Mouse (Mus musculus) C2C12 (cell line): ENCODE measurements around the gene Otulin. TPM values are rescaled to one million over a fixed set of nuclear protein-coding genes. Genes with fewer than 3 reads are reported as not detected.

Experiments used
- H3K27me3 ChIP-seq: one replicate; pipeline ENCODE4 v1.6.1; 2011; ENCODE audit not compliant: control insufficient read depth, insufficient read depth, insufficient read length
- H3K36me3 ChIP-seq: one replicate; pipeline ENCODE4 v1.6.1; 2011; ENCODE audit not compliant: control insufficient read depth, insufficient read depth
- H3K4me3 ChIP-seq: one replicate; pipeline ENCODE4 v1.5.1; 2011; ENCODE audit warnings: mild to moderate bottlenecking, control low read depth; ENCODE audit not compliant: poor library complexity, insufficient read depth, severe bottlenecking
- H3K79me2 ChIP-seq: one replicate; pipeline ENCODE4 v1.6.1; 2011; ENCODE audit not compliant: control insufficient read depth, insufficient read depth
- H3K79me3 ChIP-seq: one replicate; pipeline ENCODE4 v1.6.1; 2011; ENCODE audit warnings: low read depth, control low read depth
- H3ac ChIP-seq: one replicate; pipeline ENCODE3; 2011; ENCODE audit warnings: low read depth; ENCODE audit not compliant: control insufficient read depth, insufficient read length
- CEBPB ChIP-seq: IDR thresholded peaks from one replicate; pipeline ENCODE4 v1.6.1; 2011; ENCODE audit warnings: low read depth, mild to moderate bottlenecking, control low read depth, moderate library complexity
- CTCF ChIP-seq: IDR thresholded peaks from one replicate; pipeline ENCODE4 v1.5.1; 2011; ENCODE audit not compliant: control insufficient read depth, insufficient read depth, insufficient read length
- FOSL1 ChIP-seq: IDR thresholded peaks from one replicate; pipeline ENCODE4 v1.8.0; 2011; ENCODE audit warnings: mild to moderate bottlenecking, low read length; ENCODE audit not compliant: poor library complexity, insufficient read depth, severe bottlenecking
- MAX ChIP-seq: IDR thresholded peaks from one replicate; pipeline ENCODE4 v1.6.1; 2011; ENCODE audit warnings: mild to moderate bottlenecking, control low read depth
- MYOD1 ChIP-seq: IDR thresholded peaks from one replicate; pipeline ENCODE4 v1.6.1; 2011; ENCODE audit warnings: low read depth; ENCODE audit not compliant: control insufficient read depth, insufficient read length
- MYOG ChIP-seq: IDR thresholded peaks from one replicate; pipeline ENCODE4 v1.6.1; 2011; ENCODE audit not compliant: control insufficient read depth, insufficient read length; ENCODE audit errors: extremely low read depth
- USF1 ChIP-seq: IDR thresholded peaks from one replicate; pipeline ENCODE4 v1.6.1; 2011; ENCODE audit warnings: low read depth, mild to moderate bottlenecking, control low read depth, moderate library complexity
- polyA plus RNA-seq: library from polyadenylated mRNA; unstranded; fragments of >200 nt; fragmentation: generic; extraction: Trizol; gene quantifications from one replicate; pipeline ENCODE4 v1.2.1, GENCODE M21; 2012; ENCODE audit warnings: missing spikeins

Gene Otulin
- polyA plus RNA-seq, 1 experiment = 48.8 TPM

GRCm38 (mm10) chr15:27625890-27626255 is 4.6 kb downstream of the Otulin start:
- H3K79me2 ChIP-seq = peaks cover 99% of the 10 kb centered on the region
- peaks cover 77% of the 10 kb centered on the region for H3K79me3 ChIP-seq
- H3K36me3 ChIP-seq = peaks cover 69% of the 10 kb centered on the region
- no peak overlapping the region for H3K4me3 ChIP-seq
- H3K27me3 ChIP-seq = no peaks in the 10 kb centered on the region
- TF ChIP-seq MAX (no peak), CEBPB (no peak), CTCF (no peak), FOSL1 (no peak), MYOG (no peak), USF1 (no peak), MYOD1 (no peak)
- no peak overlapping the region for H3ac ChIP-seq

DNA sequence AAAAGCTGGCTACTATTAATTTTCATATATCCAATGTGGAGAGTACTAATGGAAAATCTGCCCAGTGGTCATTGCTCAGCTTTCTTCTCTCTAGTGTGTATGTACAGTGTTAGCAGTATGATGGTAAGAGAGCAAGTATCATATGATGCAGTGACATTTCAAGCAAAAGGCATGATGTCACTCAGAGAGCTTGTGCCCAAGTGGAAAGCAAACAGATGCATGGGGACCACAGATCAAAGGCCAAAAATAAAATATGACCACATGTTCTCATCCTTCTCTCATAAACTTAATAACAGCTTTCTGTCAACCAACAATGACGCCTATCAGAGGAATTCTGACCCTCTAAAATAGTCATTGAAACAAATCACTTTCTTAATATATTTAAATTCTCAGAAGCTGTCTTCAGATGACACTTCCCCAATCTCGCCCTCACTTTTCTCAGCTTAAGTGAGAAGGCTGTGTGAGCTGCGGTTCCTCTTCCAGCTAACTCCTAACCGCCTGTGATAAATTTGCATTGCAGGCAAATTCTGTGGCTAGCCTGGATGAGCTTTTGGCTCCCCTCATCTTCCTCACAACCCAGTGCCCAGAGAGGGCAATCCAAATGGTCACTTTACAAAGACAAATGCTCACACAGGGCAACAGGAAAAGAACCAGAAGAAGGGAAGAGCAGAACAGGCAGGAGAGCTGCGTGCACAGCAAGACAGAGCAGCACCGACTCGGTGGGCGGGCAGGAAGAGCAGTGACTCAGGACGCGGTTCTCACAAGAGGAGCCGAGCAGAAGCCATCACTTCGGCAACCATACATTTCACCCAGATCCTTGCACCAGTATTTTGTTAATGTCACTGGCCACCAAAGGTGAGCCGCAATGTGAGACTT is 5.2 kb downstream of the Otulin start:
- H3K79me3 ChIP-seq = peaks cover 77% of the 10 kb centered on the region
- TF ChIP-seq MYOD1 (no peak), CEBPB (no peak), CTCF (no peak), USF1 (no peak), FOSL1 (no peak), MAX (no peak)
- H3K27me3 ChIP-seq = no peaks in the 10 kb centered on the region
- H3K79me2 ChIP-seq = peaks cover 99% of the 10 kb centered on the region
- peaks cover 75% of the 10 kb centered on the region for H3K36me3 ChIP-seq
- H3ac ChIP-seq = no peak overlapping the region
- H3K4me3 ChIP-seq = no peak overlapping the region

- no peak for TF ChIP-seq USF1
- no peak for TF ChIP-seq MYOD1
- TF ChIP-seq CTCF = no peak
- no peak for TF ChIP-seq CEBPB
- no peak for TF ChIP-seq MYOG
- no peak for TF ChIP-seq FOSL1
- no peak for TF ChIP-seq MAX
- peaks cover 91% of the 10 kb centered on the region for H3K36me3 ChIP-seq
These were observed 7.2 kb downstream of the Otulin start for GRCm38 (mm10) chr15:27623286-27623685.

DNA sequence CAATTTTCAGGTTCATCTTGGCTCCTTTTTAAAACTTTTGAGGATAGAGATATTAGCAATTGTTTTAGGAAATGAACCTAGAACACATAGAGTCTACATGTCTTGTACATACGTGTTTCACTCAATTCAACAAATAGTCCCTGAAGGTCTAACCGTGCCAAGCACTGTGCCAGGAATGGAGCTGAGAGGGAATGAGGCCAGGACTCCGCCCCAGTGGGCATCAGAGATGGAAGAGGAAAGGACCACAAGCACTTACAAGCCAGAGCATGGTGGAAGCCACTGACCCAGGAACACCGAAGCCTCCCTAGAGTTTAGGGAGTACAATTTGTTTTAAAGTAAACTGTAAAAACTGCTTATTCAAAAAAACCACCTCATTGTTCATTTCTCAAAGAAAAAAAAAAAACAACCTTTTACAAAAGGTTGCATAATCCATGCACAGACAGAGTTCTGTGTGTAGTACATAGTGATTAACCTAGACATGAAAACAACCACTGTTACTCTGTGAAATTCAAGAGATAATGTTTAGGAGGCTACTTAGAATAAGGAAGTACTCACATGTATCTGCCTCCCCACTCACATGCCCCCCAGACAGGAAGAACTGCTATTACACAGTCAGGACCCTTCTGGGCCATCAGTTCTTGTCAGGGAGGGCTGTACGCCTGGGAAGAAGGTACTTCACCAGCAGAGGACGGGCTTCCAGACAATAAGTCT is 9.9 kb downstream of the Otulin start:
- H3K36me3 ChIP-seq = peaks cover 88% of the 10 kb centered on the region
- H3K79me2 ChIP-seq = peaks cover 54% of the 10 kb centered on the region
- TF ChIP-seq USF1 (no peak), CTCF (no peak), MYOG (no peak), CEBPB (no peak), FOSL1 (no peak), MYOD1 (no peak), MAX (no peak)
- no peak overlapping the region for H3K4me3 ChIP-seq
- H3K79me3 ChIP-seq = peaks cover 32% of the 10 kb centered on the region
- no peak overlapping the region for H3ac ChIP-seq
- H3K27me3 ChIP-seq = no peaks in the 10 kb centered on the region

More at GRCm38 (mm10) chr15:27623286-27623685, 7.2 kb downstream of the Otulin start:
- peaks cover 59% of the 10 kb centered on the region for H3K79me3 ChIP-seq
- no peak overlapping the region for H3K4me3 ChIP-seq
- H3K79me2 ChIP-seq = peaks cover 81% of the 10 kb centered on the region
- no peaks in the 10 kb centered on the region for H3K27me3 ChIP-seq
- H3ac ChIP-seq = no peak overlapping the region

- TF ChIP-seq MYOG (no peak), MAX (no peak), FOSL1 (no peak), MYOD1 (no peak), CTCF (no peak), CEBPB (no peak), USF1 (no peak)
- Histone ChIP-seq H3K36me3 (peaks cover 87% of the 10 kb centered on the region), H3K27me3 (no peaks in the 10 kb centered on the region)
These were observed 10.8 kb downstream of the Otulin start for GRCm38 (mm10) chr15:27619683-27620082.

More at GRCm38 (mm10) chr15:27619683-27620082, 10.8 kb downstream of the Otulin start:
- Histone ChIP-seq H3ac (no peak overlapping the region), H3K79me3 (peaks cover 23% of the 10 kb centered on the region), H3K4me3 (no peak overlapping the region), H3K79me2 (peaks cover 45% of the 10 kb centered on the region)
